In the genomic region with DNA sequence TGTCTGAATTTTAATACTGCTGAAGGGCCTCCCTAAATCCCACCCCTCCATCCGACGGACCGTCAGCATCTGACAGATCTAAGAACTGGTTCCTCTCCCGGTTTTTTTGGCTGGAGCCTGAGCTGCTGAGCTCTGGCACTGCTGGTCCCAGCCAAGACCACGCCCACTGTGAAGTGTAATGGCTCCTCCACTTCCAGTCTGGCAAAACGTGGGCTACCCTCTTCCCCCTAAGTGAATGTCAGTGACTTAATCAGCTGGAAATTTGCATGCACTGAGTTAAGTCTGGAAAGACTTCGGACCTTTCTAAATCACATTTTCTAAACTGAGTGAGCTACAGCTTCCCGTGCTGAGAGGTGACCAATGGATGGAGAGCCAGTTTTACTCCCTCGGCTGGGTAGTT, we compare ENCODE assay signal across 8 mouse cellular contexts. TPM values are rescaled to one million over a fixed set of nuclear protein-coding genes. Genes with fewer than 3 reads are reported as not detected.
DNase-seq lines count a peak whose midpoint lies in the region; ATAC-seq and TF ChIP-seq lines count a peak whose summit lies in the region.

No protein-coding gene starts in this region.

- 12% methylated on average over 9 of the region's 9 CpGs for WGBS in embryonic facial prominence, embryonic 15.5 days

- H3K9ac ChIP-seq in embryonic facial prominence, embryonic 15.5 days, result no peak overlapping the region

- no peak for TF ChIP-seq CTCF in E14TG2a.4 (conservative IDR thresholded peaks at IDR 0.05; ENCODE audit: low read length)

- H3K9me3 ChIP-seq in E14TG2a.4 (ENCODE audit: low read length), result peaks cover 20% of the 10 kb centered on the region
- no peaks in the 10 kb centered on the region for H3K9me3 ChIP-seq in embryonic facial prominence, embryonic 15.5 days (replicated peaks)

- DNase-seq in cerebellum, postnatal 10 days, result peak; percentile 87 to 90
- DNase-seq in heart, postnatal 25 days (ENCODE audit: low spot score), result peak; percentile 27
- peak; percentile 28 for DNase-seq in lung, postnatal 25 days (ENCODE audit: low spot score)
- no peak for DNase-seq in spleen, adult 18-20 months

- intact Hi-C loops in heart, postnatal 25 days (cut with DNase I), result no loop called here

- peak overlapping the region; percentile 55 for H3K4me3 ChIP-seq in E14TG2a.4 (replicated peaks; ENCODE audit: low read length)
- H3K4me3 ChIP-seq in embryonic facial prominence, embryonic 15.5 days (replicated peaks), result no peak overlapping the region

- H3K4me2 ChIP-seq in embryonic facial prominence, embryonic 15.5 days (replicated peaks), result no peak overlapping the region

- no peak for ATAC-seq in cerebellum, adult (ENCODE audit: insufficient number of reproducible peaks, low FRiP score, low TSS enrichment)
- peak; percentile 14; the same call in 1 of the 2 replicates for ATAC-seq in embryonic facial prominence, embryonic 15.5 days (ENCODE audit: insufficient number of reproducible peaks, low FRiP score, low TSS enrichment, low read depth)
- no peak for ATAC-seq in megakaryocyte-erythroid progenitor cell, adult 5-6 weeks (replicated peaks; ENCODE audit: low FRiP score, low TSS enrichment, poor library complexity, severe bottlenecking)

- H3K36me3 ChIP-seq in E14TG2a.4 (ENCODE audit: insufficient read depth, low read length), result no peaks in the 10 kb centered on the region
- no peaks in the 10 kb centered on the region for H3K36me3 ChIP-seq in embryonic facial prominence, embryonic 15.5 days

- peaks cover 61% of the 10 kb centered on the region for H3K27me3 ChIP-seq in E14TG2a.4 (ENCODE audit: insufficient read depth, low read length)
- no peaks in the 10 kb centered on the region for H3K27me3 ChIP-seq in embryonic facial prominence, embryonic 15.5 days

- peaks cover 80% of the 10 kb centered on the region for H3K4me1 ChIP-seq in E14TG2a.4 (replicated peaks; ENCODE audit: low read depth, low read length)
- H3K4me1 ChIP-seq in embryonic facial prominence, embryonic 15.5 days, result peaks cover 81% of the 10 kb centered on the region

- H3K27ac ChIP-seq in embryonic facial prominence, embryonic 15.5 days (replicated peaks), result peak overlapping the region; percentile 51

RNA-seq across cellular contexts. Expression of a gene that starts 52.5 kb away (rescaled TPM):
- 24.0 and 24.6 TPM in 2 replicates for polyA plus RNA-seq in embryonic facial prominence, embryonic 15.5 days (2015; fragmentation: Nextera tagmentation; extraction: Ambion mirVana)
- 1 to 10 TPM; 1.5 to 1.8 TPM for total RNA-seq in heart, postnatal 25 days (2021)
- total RNA-seq in megakaryocyte-erythroid progenitor cell, adult 5-6 weeks (2014; fragmentation: Nextera tagmentation), result not detected in 2 replicates
- not detected in 2 replicates for total RNA-seq in megakaryocyte-erythroid progenitor cell, adult 5-6 weeks (2017)

Comparison
In these comparisons a context has a peak if more than half of its experiments do, and no peak if none do; other contexts are left out.
1. DNase-seq: peak in cerebellum, postnatal 10 days (2 of 2), heart, postnatal 25 days (single experiment) and lung, postnatal 25 days (single experiment); none in spleen, adult 18-20 months (0 of 2).